Mouse (Mus musculus) spleen, postnatal 4 days (tissue): Measurements from ENCODE around the gene Myt1l.

Experiments
- DNase-seq, 2 experiments: peaks; one replicate each; pipeline ENCODE4 v3.0.0; 2022; ENCODE audit warnings: low spot score in 2 of 2

Myt1l gene

GRCm38 (mm10) chr12:29904101-29904874, 376.1 kb downstream of the Myt1l start:
- no peak for DNase-seq

- DNase-seq = no peak
Measured at GRCm38 (mm10) chr12:29907056-29907455, 378.9 kb downstream of the Myt1l start.

- no peak for DNase-seq
Measured at GRCm38 (mm10) chr12:29916139-29916538, 388.0 kb downstream of the Myt1l start.

- no peak for DNase-seq
Measured at GRCm38 (mm10) chr12:29916807-29917206, 388.6 kb downstream of the Myt1l start.

GRCm38 (mm10) chr12:29920298-29920697, 392.1 kb downstream of the Myt1l start:
- no peak for DNase-seq

GRCm38 (mm10) chr12:29921481-29921880, 393.3 kb downstream of the Myt1l start:
- DNase-seq = no peak

GRCm38 (mm10) chr12:29926896-29927295, 398.7 kb downstream of the Myt1l start:
- no peak for DNase-seq

- no peak for DNase-seq
Measured at GRCm38 (mm10) chr12:29930591-29930990, 402.4 kb downstream of the Myt1l start.

GRCm38 (mm10) chr12:29932951-29933350, 404.8 kb downstream of the Myt1l start:
- DNase-seq = no peak

- DNase-seq = no peak
Measured at GRCm38 (mm10) chr12:29933501-29933900, 405.3 kb downstream of the Myt1l start.

GRCm38 (mm10) chr12:29934120-29934581, 406.0 kb downstream of the Myt1l start:
- no peak for DNase-seq

GRCm38 (mm10) chr12:29937308-29937707, 409.1 kb downstream of the Myt1l start, which contains the start of gene Pxdn:
Pxdn (plus strand) TSS chr12:29937608.
- no peak for DNase-seq

GRCm38 (mm10) chr12:29937851-29938375, 409.7 kb downstream of the Myt1l start:
- DNase-seq = no peak

- no peak for DNase-seq
Measured at GRCm38 (mm10) chr12:29938376-29939041, 410.3 kb downstream of the Myt1l start.

- no peak for DNase-seq
Measured at GRCm38 (mm10) chr12:29939261-29939671, 411.1 kb downstream of the Myt1l start.

- DNase-seq = no peak
Measured at GRCm38 (mm10) chr12:29942435-29942834, 414.3 kb downstream of the Myt1l start.

GRCm38 (mm10) chr12:29944650-29945049, 416.5 kb downstream of the Myt1l start:
- DNase-seq = no peak

- no peak for DNase-seq
Measured at GRCm38 (mm10) chr12:29945182-29945743, 417.1 kb downstream of the Myt1l start.

GRCm38 (mm10) chr12:29951043-29951442, 422.9 kb downstream of the Myt1l start:
- no peak for DNase-seq

GRCm38 (mm10) chr12:29951485-29951884, 423.3 kb downstream of the Myt1l start:
- DNase-seq = no peak

GRCm38 (mm10) chr12:29952102-29952501, 423.9 kb downstream of the Myt1l start:
- no peak for DNase-seq

GRCm38 (mm10) chr12:29953999-29954398, 425.8 kb downstream of the Myt1l start:
- DNase-seq = no peak
